Comparison of ENCODE assay signal across 8 mouse cellular contexts in the genomic region with DNA sequence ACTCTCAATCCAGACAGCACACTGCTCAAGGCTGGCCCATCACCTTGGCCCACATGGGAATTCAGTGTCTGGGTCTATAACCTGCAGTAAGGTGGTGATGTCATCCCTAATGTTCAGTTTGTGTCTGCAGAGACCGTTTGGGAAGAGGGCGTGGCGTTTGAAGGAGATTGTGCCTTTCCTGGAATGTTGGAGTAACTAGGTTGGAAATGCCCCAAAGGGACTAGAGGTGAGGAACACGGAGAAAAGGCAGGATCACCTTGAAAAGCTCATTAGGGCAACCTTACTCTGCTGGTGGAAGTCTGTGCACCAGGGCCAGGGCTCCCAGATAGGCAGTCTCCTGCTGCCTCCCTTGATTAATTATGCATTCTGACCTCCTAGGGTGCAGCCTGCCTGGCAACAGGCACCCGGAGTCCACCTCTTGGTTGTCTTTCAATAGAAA.
DNase-seq lines count a peak whose midpoint lies in the region; ATAC-seq and TF ChIP-seq lines count a peak whose summit lies in the region.

No protein-coding gene starts in this region.

- TF ChIP-seq CTCF in kidney, postnatal 0 days (IDR thresholded peaks at IDR 0.05; ENCODE audit: low read depth), result no peak
- TF ChIP-seq CTCF in olfactory bulb, adult 2 months (IDR thresholded peaks at IDR 0.05; ENCODE audit: insufficient read depth, low read depth, low read length), result no peak

- DNase-seq in adrenal gland, postnatal 10 days, result peak; percentile 12
- DNase-seq in adrenal gland, adult 2 months, result no peak
- DNase-seq in cerebellum, adult 8-10 months, result peak; percentile 83
- peak; percentile 18 for DNase-seq in kidney, postnatal 0 days (ENCODE audit: low spot score)
- no peak for DNase-seq in B cell, adult 2 months
- no peak for DNase-seq in gastrocnemius, adult 8-10 months (ENCODE audit: low spot score in 2 of 2)

- H3K4me2 ChIP-seq in heart, embryonic 12.5 days, result peak overlapping the region; percentile 25
- H3K4me2 ChIP-seq in kidney, postnatal 0 days (ENCODE audit: low read length), result no peak overlapping the region

- H3K36me3 ChIP-seq in heart, embryonic 12.5 days, result no peaks in the 10 kb centered on the region
- no peaks in the 10 kb centered on the region for H3K36me3 ChIP-seq in kidney, postnatal 0 days (ENCODE audit: insufficient read depth, low read length)

- no peaks in the 10 kb centered on the region for H3K27me3 ChIP-seq in heart, embryonic 12.5 days (replicated peaks)
- no peaks in the 10 kb centered on the region for H3K27me3 ChIP-seq in kidney, postnatal 0 days (ENCODE audit: insufficient read depth, low read length)

- TF ChIP-seq POLR2A in olfactory bulb, adult 2 months (IDR thresholded peaks at IDR 0.05; ENCODE audit: insufficient read depth, low read depth, low read length), result no peak

- peak; percentile 59; the same call in 1 of the 2 replicates for ATAC-seq in heart, embryonic 12.5 days (ENCODE audit: insufficient number of reproducible peaks, low FRiP score)
- no peak; the same call in 1 of the 2 replicates for ATAC-seq in kidney, postnatal 0 days (replicated peaks; ENCODE audit: low FRiP score, low read depth)

- H3K9ac ChIP-seq in heart, embryonic 12.5 days, result no peak overlapping the region
- no peak overlapping the region for H3K9ac ChIP-seq in kidney, postnatal 0 days (ENCODE audit: low read depth, low read length)

- H3K4me1 ChIP-seq in heart, embryonic 12.5 days (replicated peaks), result peaks cover 17% of the 10 kb centered on the region
- no peaks in the 10 kb centered on the region for H3K4me1 ChIP-seq in kidney, postnatal 0 days (replicated peaks; ENCODE audit: insufficient read depth, low read length)
- H3K4me1 ChIP-seq in olfactory bulb, adult 2 months (ENCODE audit: control insufficient read depth, insufficient read depth, low read length), result peaks cover 6% of the 10 kb centered on the region

- no peak overlapping the region for H3K4me3 ChIP-seq in heart, embryonic 12.5 days
- no peak overlapping the region for H3K4me3 ChIP-seq in kidney, postnatal 0 days (replicated peaks; ENCODE audit: low read depth, low read length)
- no peak overlapping the region for H3K4me3 ChIP-seq in olfactory bulb, adult 2 months (ENCODE audit: insufficient read depth, low read depth, low read length)

- peak overlapping the region; percentile 65 for H3K27ac ChIP-seq in heart, embryonic 12.5 days (ENCODE audit: poor library complexity, severe bottlenecking)
- no peak overlapping the region for H3K27ac ChIP-seq in kidney, postnatal 0 days
- peak overlapping the region; percentile 76 for H3K27ac ChIP-seq in olfactory bulb, adult 2 months (ENCODE audit: insufficient read depth, low read depth, low read length)

- no peaks in the 10 kb centered on the region for H3K9me3 ChIP-seq in heart, embryonic 12.5 days (replicated peaks)
- no peaks in the 10 kb centered on the region for H3K9me3 ChIP-seq in kidney, postnatal 0 days (replicated peaks; ENCODE audit: low read length)

- 24% methylated on average over 5 of the region's 5 CpGs for WGBS in heart, embryonic 12.5 days
- WGBS in kidney, postnatal 0 days, result 31% methylated on average over 5 of the region's 5 CpGs
- WGBS in olfactory bulb, adult 2 months, result 13% methylated on average over 5 of the region's 5 CpGs

Comparison
In these comparisons a context has a peak if more than half of its experiments do, and no peak if none do; other contexts are left out.
1. DNase-seq: peak in adrenal gland, postnatal 10 days (single experiment), cerebellum, adult 8-10 months (single experiment) and kidney, postnatal 0 days (single experiment); none in adrenal gland, adult 2 months (single experiment), B cell, adult 2 months (0 of 2) and gastrocnemius, adult 8-10 months (0 of 2).